In the genomic region with DNA sequence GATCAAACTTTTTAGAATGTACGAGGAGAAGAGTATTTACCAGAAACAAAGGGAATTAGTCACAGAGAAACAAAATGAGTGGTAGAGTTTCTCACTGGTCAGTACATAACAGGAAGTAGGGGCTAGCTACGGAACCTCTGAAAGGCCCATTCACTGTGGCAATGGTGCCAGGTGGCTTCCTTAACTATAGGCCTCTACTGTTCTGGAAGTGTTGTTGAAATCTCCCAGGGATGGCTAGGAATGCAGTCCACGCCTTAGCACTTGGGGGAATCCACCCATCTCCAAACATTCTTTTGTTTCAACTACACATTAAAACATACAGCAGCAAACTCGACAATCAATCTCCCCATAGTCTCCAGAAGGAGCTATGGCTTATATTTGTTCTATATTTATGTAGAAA, we compare ENCODE assay signal across 15 mouse cellular contexts.
"Had no signal": no experiment of that assay in that cellular context is flagged by ENCODE, and none has a peak within 500 bp of the region (broad histone marks: within the 10 kb centered on the region; RNA-seq: fewer than 3 reads in every experiment).

No protein-coding gene starts in this region.

- H3K9ac ChIP-seq: liver, embryonic 13.5 days; liver, embryonic 15.5 days; liver, postnatal 0 days; midbrain, embryonic 13.5 days; midbrain, embryonic 15.5 days; neural tube, embryonic 12.5 days; stomach, embryonic 15.5 days had no signal

- DNase-seq: liver, embryonic 13.5 days; liver, postnatal 0 days; lung, adult 2 months; right cerebral cortex, postnatal 14 days; thymus, adult 2 months; thymus, postnatal 25 days; thymus, postnatal 4 days had no signal

- H3K4me1 ChIP-seq: liver, embryonic 13.5 days; liver, embryonic 15.5 days had no signal

- H3K4me2 ChIP-seq: liver, embryonic 13.5 days; liver, embryonic 15.5 days; midbrain, embryonic 13.5 days; midbrain, embryonic 15.5 days; neural tube, embryonic 12.5 days; stomach, embryonic 15.5 days had no signal

- H3K27ac ChIP-seq: liver, embryonic 13.5 days; liver, embryonic 15.5 days; macrophage; midbrain, embryonic 10.5 days; midbrain, embryonic 13.5 days; midbrain, embryonic 15.5 days; neural tube, embryonic 12.5 days; stomach, embryonic 15.5 days; stomach, postnatal 0 days had no signal

- H3K4me3 ChIP-seq: liver, embryonic 13.5 days; liver, embryonic 15.5 days; midbrain, embryonic 10.5 days; midbrain, embryonic 13.5 days; midbrain, embryonic 15.5 days; neural tube, embryonic 12.5 days; stomach, embryonic 15.5 days had no signal

- ATAC-seq: liver, postnatal 0 days; midbrain, embryonic 13.5 days; midbrain, embryonic 15.5 days had no signal

- H3K27me3 ChIP-seq: liver, embryonic 13.5 days; liver, embryonic 15.5 days; midbrain, embryonic 13.5 days; midbrain, embryonic 15.5 days; neural tube, embryonic 12.5 days; stomach, embryonic 15.5 days had no signal

- H3K36me3 ChIP-seq: liver, embryonic 13.5 days; liver, embryonic 15.5 days; midbrain, embryonic 10.5 days; midbrain, embryonic 13.5 days; midbrain, embryonic 15.5 days; neural tube, embryonic 12.5 days; stomach, embryonic 15.5 days had no signal

- H3K9me3 ChIP-seq: liver, embryonic 13.5 days; liver, embryonic 15.5 days; midbrain, embryonic 10.5 days; midbrain, embryonic 13.5 days; midbrain, embryonic 15.5 days; neural tube, embryonic 12.5 days; stomach, embryonic 15.5 days had no signal
